Mouse (Mus musculus) gastrocnemius, postnatal 36 days (tissue): ENCODE measurements around the gene Myo10. TPM values are rescaled to one million over a fixed set of nuclear protein-coding genes. Genes with fewer than 3 reads are reported as not detected.

ENCODE experiments used
- DNase-seq, 2 experiments: peaks; one replicate each; pipeline ENCODE4 v3.0.0; 2022
- intact Hi-C: fragments of 180-260 bp; cut with DNase I; formaldehyde crosslinking; loops from one replicate; pipeline ENCODE4 v1.15.1; 2025
- total RNA-seq, 2 experiments: library from RNA; stranded (reverse); gene quantifications; 2 replicates each; pipeline ENCODE4 v1.2.3; 2021

Myo10 gene
- total RNA-seq, 2 experiments from 2014 or later = 42.1 to 52.4 TPM

- intact Hi-C loops = no loop called here
Observed at GRCm38 (mm10) chr15:25785456-25786390, 163.4 kb downstream of the Myo10 start.

GRCm38 (mm10) chr15:25787406-25787805, 165.1 kb downstream of the Myo10 start:
- intact Hi-C loops = no loop called here
- DNase-seq = no peak

More at GRCm38 (mm10) chr15:25785456-25786390, 163.4 kb downstream of the Myo10 start:
- DNase-seq = no peak

GRCm38 (mm10) chr15:25787965-25788364, 165.6 kb downstream of the Myo10 start:
- intact Hi-C loops = no loop called here
- no peak for DNase-seq

GRCm38 (mm10) chr15:25788565-25788964, 166.2 kb downstream of the Myo10 start:
- intact Hi-C loops = no loop called here

GRCm38 (mm10) chr15:25789241-25789640, 166.9 kb downstream of the Myo10 start:
- DNase-seq = no peak
- intact Hi-C loops = no loop called here

More at GRCm38 (mm10) chr15:25788565-25788964, 166.2 kb downstream of the Myo10 start:
- DNase-seq = no peak

GRCm38 (mm10) chr15:25791660-25792353, 169.5 kb downstream of the Myo10 start:
- intact Hi-C loops = loop anchor here (2.0 to 10.0 kb wide), 3 partner anchors 59 to 357 kb away; no protein-coding TSS in a partner anchor
- DNase-seq = no peak

GRCm38 (mm10) chr15:25794123-25794522, 171.8 kb downstream of the Myo10 start:
- intact Hi-C loops = loop anchor here (10.0 kb wide), 2 partner anchors 139 to 359 kb away; no protein-coding TSS in a partner anchor
- DNase-seq = no peak

- intact Hi-C loops = loop anchor here (10.0 kb wide), 2 partner anchors 141 to 361 kb away; no protein-coding TSS in a partner anchor
- DNase-seq = peak in 1 of 2 experiments; percentile 6
Observed at GRCm38 (mm10) chr15:25795496-25795895, 173.2 kb downstream of the Myo10 start.

GRCm38 (mm10) chr15:25796353-25796752, 174.0 kb downstream of the Myo10 start:
- DNase-seq = peak in 1 of 2 experiments; percentile 13
- intact Hi-C loops = loop anchor here (10.0 kb wide), 2 partner anchors 142 to 362 kb away; no protein-coding TSS in a partner anchor

GRCm38 (mm10) chr15:25797179-25797578, 174.9 kb downstream of the Myo10 start:
- intact Hi-C loops = loop anchor here (10.0 kb wide), 2 partner anchors 142 to 362 kb away; no protein-coding TSS in a partner anchor
- DNase-seq = peak in 1 of 2 experiments; percentile 9

GRCm38 (mm10) chr15:25797888-25798287, 175.6 kb downstream of the Myo10 start:
- intact Hi-C loops = loop anchor here (10.0 kb wide), 2 partner anchors 143 to 363 kb away; no protein-coding TSS in a partner anchor
- no peak for DNase-seq

- intact Hi-C loops = no loop called here
Observed at GRCm38 (mm10) chr15:25801726-25802125, 179.4 kb downstream of the Myo10 start.

GRCm38 (mm10) chr15:25802194-25802593, 179.9 kb downstream of the Myo10 start:
- intact Hi-C loops = no loop called here
- DNase-seq = no peak

More at GRCm38 (mm10) chr15:25801726-25802125, 179.4 kb downstream of the Myo10 start:
- no peak for DNase-seq

GRCm38 (mm10) chr15:25803111-25803510, 180.8 kb downstream of the Myo10 start:
- DNase-seq = no peak
- intact Hi-C loops = no loop called here

- peak; percentile 52 to 59 for DNase-seq
- intact Hi-C loops = loop anchor here (2.0 to 5.0 kb wide), 2 partner anchors 87 to 155 kb away; no protein-coding TSS in a partner anchor
Observed at GRCm38 (mm10) chr15:25805336-25806110, 183.2 kb downstream of the Myo10 start.

- intact Hi-C loops = loop anchor here (5.0 kb wide), 1 partner anchor 86 kb away; no protein-coding TSS in a partner anchor
- DNase-seq = no peak
Observed at GRCm38 (mm10) chr15:25806363-25806762, 184.0 kb downstream of the Myo10 start.

- DNase-seq = no peak
- intact Hi-C loops = loop anchor here (5.0 kb wide), 1 partner anchor 85 kb away; no protein-coding TSS in a partner anchor
Observed at GRCm38 (mm10) chr15:25806878-25807277, 184.6 kb downstream of the Myo10 start.

- intact Hi-C loops = loop anchor here (5.0 kb wide), 1 partner anchor 83 kb away; no protein-coding TSS in a partner anchor
- no peak for DNase-seq
Observed at GRCm38 (mm10) chr15:25808677-25809460, 186.5 kb downstream of the Myo10 start.

- intact Hi-C loops = loop anchor here (5.0 kb wide), 1 partner anchor 83 kb away; no protein-coding TSS in a partner anchor
Observed at GRCm38 (mm10) chr15:25809669-25810068, 187.3 kb downstream of the Myo10 start.

More at GRCm38 (mm10) chr15:25809669-25810068, 187.3 kb downstream of the Myo10 start:
- DNase-seq = no peak
